Mouse (Mus musculus) spleen, adult 2 months (tissue): ENCODE data around the gene Pold4.

Source experiments
- CTCF ChIP-seq: fragments of 200-500 bp; IDR thresholded peaks from 2 replicates; pipeline ENCODE4 v1.5.1; 2011; ENCODE audit warnings: mild to moderate bottlenecking, inconsistent platforms; ENCODE audit not compliant: insufficient read depth, insufficient read length, insufficient replicate concordance; ENCODE audit errors: extremely low read depth
- POLR2A ChIP-seq: fragments of 200-500 bp; IDR thresholded peaks from 2 replicates; pipeline ENCODE4 v1.6.1; 2011; ENCODE audit warnings: low read depth, low read length, inconsistent platforms

DNA sequence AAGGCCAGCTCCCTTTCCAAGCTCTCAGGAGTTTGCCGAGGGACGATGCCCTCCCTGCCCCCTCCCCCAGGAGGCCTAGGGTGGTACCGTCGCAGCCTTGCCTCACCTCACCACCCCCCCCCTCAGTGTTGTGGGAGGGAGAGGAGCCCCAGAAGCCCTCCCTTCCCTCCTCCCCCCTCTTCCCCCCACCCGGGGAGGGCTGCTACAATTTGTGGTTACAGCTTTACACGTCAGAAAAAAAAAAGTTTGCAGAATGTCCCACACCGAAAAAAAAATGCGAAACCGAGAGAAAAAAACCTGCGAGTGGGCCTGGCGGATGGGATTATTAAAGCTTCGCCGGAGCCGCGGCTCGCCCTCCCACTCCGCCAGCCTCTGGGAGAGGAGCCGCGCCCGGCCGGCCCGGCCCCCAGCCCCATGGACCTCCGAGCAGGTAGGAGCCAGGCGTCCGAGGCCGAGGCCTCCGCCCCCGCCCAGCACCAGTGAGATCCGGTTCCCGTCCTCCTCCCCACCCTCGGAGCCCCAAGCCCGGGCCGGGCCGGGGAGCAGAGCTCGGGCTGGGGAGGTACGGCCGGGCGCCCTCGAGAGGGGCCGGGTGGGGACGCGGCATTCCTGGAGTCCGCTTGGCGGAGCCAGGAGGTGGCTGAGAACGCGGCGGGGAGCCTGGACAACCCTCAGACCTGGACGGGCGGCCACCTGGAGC lies 17.5 kb upstream of the Pold4 start, which contains the start of the genes Clcf1 and AC109138.7:
- TF ChIP-seq POLR2A (no peak), CTCF (0 out of 2 replicates have a peak, but pooled peaks have one; percentile 8)
